Mouse (Mus musculus) cerebellum, adult 2 months (tissue): ENCODE data around the gene Tmem198.

ENCODE experiments used
- CTCF ChIP-seq: fragments of 200-500 bp; IDR thresholded peaks from 2 replicates; pipeline ENCODE4 v1.5.1; 2011; ENCODE audit warnings: low read depth, mild to moderate bottlenecking, control low read depth, low read length, moderate library complexity, borderline replicate concordance; ENCODE audit not compliant: insufficient read depth
- POLR2A ChIP-seq: fragments of 200-500 bp; IDR thresholded peaks from 2 replicates; pipeline ENCODE4 v1.6.1; 2011; ENCODE audit warnings: low read length, control low read depth, borderline replicate concordance; ENCODE audit not compliant: insufficient read depth

DNA sequence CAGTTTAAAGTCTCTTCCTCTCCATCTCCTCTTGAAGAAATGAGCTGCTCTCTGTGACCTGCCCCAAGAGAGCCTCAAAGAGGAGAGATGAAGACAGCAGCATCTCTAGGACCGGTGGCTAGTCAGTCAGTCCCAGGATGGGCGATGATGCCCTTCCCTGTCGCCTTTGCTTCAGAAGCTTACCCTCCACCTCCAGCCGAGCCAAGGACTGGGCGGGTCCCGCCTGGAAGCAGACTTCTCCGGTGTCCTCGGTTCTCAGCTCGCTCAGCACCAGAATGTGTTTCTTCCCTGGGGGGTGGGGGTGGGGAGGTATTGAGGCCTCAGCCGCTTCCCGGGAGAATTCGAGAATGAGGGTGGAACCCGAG is 7.7 kb downstream of the Tmem198 start:
- TF ChIP-seq CTCF (no peak), POLR2A (no peak)
